Mouse (Mus musculus) C2C12 (cell line): Measurements from ENCODE around the gene Atxn7l1.

Experiments
- CTCF ChIP-seq: IDR thresholded peaks from one replicate; pipeline ENCODE4 v1.5.1; 2011; ENCODE audit not compliant: control insufficient read depth, insufficient read depth, insufficient read length
- MAX ChIP-seq: IDR thresholded peaks from one replicate; pipeline ENCODE4 v1.6.1; 2011; ENCODE audit warnings: mild to moderate bottlenecking, control low read depth
- MYOG ChIP-seq: IDR thresholded peaks from one replicate; pipeline ENCODE4 v1.6.1; 2011; ENCODE audit not compliant: control insufficient read depth, insufficient read length; ENCODE audit errors: extremely low read depth
- USF1 ChIP-seq: IDR thresholded peaks from one replicate; pipeline ENCODE4 v1.6.1; 2011; ENCODE audit warnings: low read depth, mild to moderate bottlenecking, control low read depth, moderate library complexity

GRCm38 (mm10) chr12:33168491-33168890 lies 21.0 kb downstream of the Atxn7l1 start:
- TF ChIP-seq CTCF (no peak), USF1 (no peak), MAX (no peak), MYOG (no peak)
